Mouse (Mus musculus): ENCODE results near the gene Zwint. TPM values are rescaled to one million over a fixed set of nuclear protein-coding genes. Genes with fewer than 3 reads are reported as not detected.

Gene Zwint
- total RNA-seq, 2 experiments from 2014 or later = 914 to 982 TPM

DNA sequence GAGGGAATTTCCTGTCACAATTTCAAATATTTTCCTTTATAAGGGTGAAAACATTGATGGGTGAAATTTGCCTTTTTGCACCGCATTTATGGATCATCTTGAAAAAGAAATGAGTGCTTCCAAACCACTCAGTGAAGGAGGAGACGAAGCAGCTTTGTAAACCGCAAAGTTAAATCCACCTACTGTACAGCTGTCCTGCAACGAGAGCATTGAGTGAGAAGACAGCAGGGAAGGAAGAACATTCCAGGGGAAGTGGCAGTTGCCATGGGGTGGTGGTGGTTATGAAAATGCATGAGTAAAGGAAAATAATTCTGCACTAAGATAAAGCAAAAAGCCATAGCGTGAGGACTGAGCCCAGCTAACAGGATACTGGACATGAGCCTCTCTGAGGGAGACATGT lies 13.2 kb downstream of the Zwint start:
- Histone ChIP-seq H3K4me3 (no peak overlapping the region), H3K27ac (no peak overlapping the region; the same call in 1 of the 2 replicates)
- TF ChIP-seq CTCF (IDR thresholded peaks at IDR 0.05) = no peak
- no peak for DNase-seq (ENCODE audit: extremely low spot score in 1 of 2, low spot score in 2 of 2)
- intact Hi-C loops (cut with DNase I) = loop anchor here (5.0 kb wide), 1 partner anchor 186 kb away; no protein-coding TSS in a partner anchor

DNA sequence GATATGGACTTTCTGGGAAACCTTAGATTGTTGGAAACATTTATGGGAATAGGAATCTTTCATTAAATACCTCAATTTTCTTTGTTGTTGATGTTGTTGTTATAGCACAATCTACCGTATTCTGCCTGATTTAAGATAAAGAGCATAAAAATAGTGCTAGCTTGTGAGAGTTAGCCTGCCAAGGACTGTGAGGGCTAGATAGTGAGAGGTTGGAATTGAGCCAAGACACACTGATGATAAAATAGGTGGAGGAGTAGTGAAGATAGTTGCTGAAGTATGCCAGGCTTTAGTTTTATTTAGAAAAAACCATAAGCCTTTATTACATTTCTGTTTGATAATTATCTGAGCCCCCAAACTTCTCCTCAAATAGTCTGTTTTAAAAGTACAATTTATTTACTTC lies 14.4 kb downstream of the Zwint start:
- no peak for DNase-seq (ENCODE audit: extremely low spot score in 1 of 2, low spot score in 2 of 2)
- H3K4me3 ChIP-seq = no peak overlapping the region
- intact Hi-C loops (cut with DNase I) = loop anchor here (5.0 kb wide), 1 partner anchor 187 kb away; no protein-coding TSS in a partner anchor
- H3K27ac ChIP-seq = no peak overlapping the region
- no peak for TF ChIP-seq CTCF (IDR thresholded peaks at IDR 0.05)

DNA sequence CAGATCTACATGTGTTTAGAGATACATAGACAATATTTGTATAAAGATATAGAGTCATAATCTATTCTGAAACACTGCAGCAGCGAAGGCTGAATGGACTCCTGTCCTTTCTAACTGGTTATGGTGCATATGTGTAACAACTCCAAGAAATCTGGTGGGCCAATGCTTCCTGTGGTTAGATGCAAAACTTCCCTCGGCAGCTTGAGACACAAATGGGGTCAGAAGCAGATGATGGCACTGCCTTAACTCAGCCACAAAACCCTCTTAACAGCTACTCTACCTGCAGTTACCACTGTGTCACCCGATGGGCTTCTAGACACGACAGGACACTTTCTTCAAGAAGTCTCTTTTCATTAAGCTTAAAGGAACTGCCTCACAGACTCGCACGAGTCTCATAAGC lies 21.3 kb downstream of the Zwint start:
- no peak overlapping the region for H3K27ac ChIP-seq
- no peak overlapping the region for H3K4me3 ChIP-seq
- TF ChIP-seq CTCF (IDR thresholded peaks at IDR 0.05) = no peak
- intact Hi-C loops (cut with DNase I) = no loop called here
- DNase-seq (ENCODE audit: extremely low spot score in 1 of 2, low spot score in 2 of 2) = no peak

DNA sequence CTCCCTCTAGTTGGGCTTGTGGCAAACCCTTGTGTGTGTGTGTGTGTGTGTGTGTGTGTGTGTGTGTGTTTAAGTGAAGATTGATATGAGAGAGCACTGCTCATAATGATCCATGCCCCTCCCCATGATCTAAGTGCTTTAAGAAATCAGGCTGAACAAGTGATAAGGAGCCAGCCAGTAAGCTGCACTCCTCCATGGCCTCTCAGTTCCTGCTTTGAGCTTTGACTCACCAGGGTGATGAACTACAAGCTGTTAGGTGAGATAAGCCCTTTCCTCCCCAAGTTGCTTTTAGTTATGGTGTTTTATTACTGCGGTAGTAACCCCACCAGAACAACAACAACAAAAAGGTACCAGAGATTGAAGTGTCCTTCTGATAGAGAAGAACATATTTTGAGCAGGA lies 21.9 kb downstream of the Zwint start:
- H3K27ac ChIP-seq = no peak overlapping the region
- TF ChIP-seq CTCF (IDR thresholded peaks at IDR 0.05) = no peak
- intact Hi-C loops (cut with DNase I) = no loop called here
- no peak overlapping the region for H3K4me3 ChIP-seq
- DNase-seq (ENCODE audit: extremely low spot score in 1 of 2, low spot score in 2 of 2) = no peak

DNA sequence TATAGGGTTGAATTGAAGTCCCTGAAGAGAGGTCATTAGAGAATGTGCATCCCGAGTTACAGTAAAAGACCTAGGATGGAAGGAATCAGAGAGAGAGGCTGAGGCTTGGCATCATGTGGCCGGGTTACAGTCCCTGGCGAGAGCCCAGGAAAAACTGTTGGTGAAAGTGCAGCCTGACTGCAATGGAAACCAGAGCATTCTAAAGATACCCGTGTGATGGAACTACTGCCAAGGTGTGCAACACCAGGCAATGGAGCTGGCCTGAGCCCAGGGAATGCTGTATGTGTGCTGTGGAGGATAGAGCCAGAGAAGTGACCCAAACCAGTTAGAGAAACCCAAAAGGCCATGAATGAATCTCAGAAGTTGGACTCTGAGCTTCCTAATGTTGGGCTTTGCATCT lies 24.4 kb downstream of the Zwint start:
- Histone ChIP-seq H3K4me3 (no peak overlapping the region), H3K27ac (no peak overlapping the region)
- TF ChIP-seq CTCF (IDR thresholded peaks at IDR 0.05) = no peak
- intact Hi-C loops (cut with DNase I) = no loop called here
- no peak for DNase-seq (ENCODE audit: extremely low spot score in 1 of 2, low spot score in 2 of 2)

DNA sequence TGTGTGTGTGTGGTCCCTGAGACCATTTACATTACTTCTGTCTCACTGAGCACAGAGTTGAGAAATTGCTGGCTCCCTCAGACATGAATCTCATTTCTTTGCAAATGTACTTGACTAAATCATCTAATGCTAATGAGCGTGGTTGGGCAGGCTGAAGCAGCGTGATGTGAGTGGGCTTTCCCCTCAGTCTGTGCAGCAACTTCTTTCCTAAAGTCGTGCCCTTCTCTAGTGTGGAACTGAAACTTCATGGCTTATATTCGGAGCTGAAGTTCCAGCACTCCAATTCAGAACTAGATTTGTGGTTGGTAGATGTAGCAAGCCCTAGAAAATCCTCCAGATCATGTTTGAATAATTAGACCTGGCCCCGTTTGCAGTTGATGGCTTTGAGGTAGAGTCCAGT lies 46.4 kb downstream of the Zwint start:
- no peak for TF ChIP-seq CTCF (IDR thresholded peaks at IDR 0.05)
- no peak for DNase-seq (ENCODE audit: extremely low spot score in 1 of 2, low spot score in 2 of 2)
- H3K27ac ChIP-seq = no peak overlapping the region
- intact Hi-C loops (cut with DNase I) = no loop called here
- no peak overlapping the region for H3K4me3 ChIP-seq

DNA sequence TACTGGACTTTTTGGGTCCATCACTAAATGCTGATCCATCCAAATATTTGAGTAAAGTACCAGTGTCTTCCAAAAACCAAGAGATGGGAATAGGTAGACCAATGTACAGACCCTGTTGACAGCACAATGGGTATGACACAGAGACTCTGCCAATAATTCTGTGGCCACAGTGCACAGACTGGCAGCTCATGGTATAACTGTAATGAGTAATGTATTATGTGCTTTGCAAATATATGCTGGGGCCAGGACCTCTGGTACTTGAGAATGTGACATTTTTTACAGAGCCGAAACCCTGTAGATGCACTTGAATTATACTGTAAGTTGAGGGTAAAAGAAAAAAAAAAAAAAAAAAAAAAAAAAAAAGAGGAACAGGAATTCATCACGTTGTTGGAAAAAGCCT lies 59.1 kb downstream of the Zwint start:
- no peak for TF ChIP-seq CTCF (IDR thresholded peaks at IDR 0.05)
- no peak overlapping the region for H3K27ac ChIP-seq
- intact Hi-C loops (cut with DNase I) = no loop called here
- DNase-seq (ENCODE audit: extremely low spot score in 1 of 2, low spot score in 2 of 2) = no peak
- no peak overlapping the region for H3K4me3 ChIP-seq
